Mouse (Mus musculus) MEL (cell line): ENCODE results near the gene Ilf3. TPM values are rescaled to one million over a fixed set of nuclear protein-coding genes. Genes with fewer than 3 reads are reported as not detected.
A peak's percentile ranks its signal among the peaks of the same experiment; 100 is the strongest.

Experiments used
- DNase-seq: peaks from one replicate; pipeline ENCODE4 v3.0.0; 2011; ENCODE audit warnings: low read depth, low spot score
- H3K27ac ChIP-seq: 2 replicates; pipeline ENCODE4 v1.5.1; 2012; ENCODE audit warnings: low read depth, mild to moderate bottlenecking, control low read depth, low read length, moderate library complexity; ENCODE audit not compliant: control insufficient read depth
- H3K27me3 ChIP-seq, 2 experiments: fragments of 150-350 bp in 1 of 2; sonication (generic) in 1 of 2; 2 replicates each; pipeline ENCODE4 v1.6.1; 2012; ENCODE audit warnings: low read length in 2 of 2, mild to moderate bottlenecking in 2 of 2, improper control_type of control experiment in 1 of 2, moderate library complexity in 1 of 2; ENCODE audit not compliant: insufficient read depth in 2 of 2, control insufficient read depth in 1 of 2
- H3K36me3 ChIP-seq, 2 experiments: 2 replicates each; pipeline ENCODE4 v1.6.1; 2012 to 2014; ENCODE audit warnings: low read length in 2 of 2, improper control_type of control experiment in 1 of 2, inconsistent platforms in 1 of 2, mild to moderate bottlenecking in 1 of 2; ENCODE audit not compliant: insufficient read depth in 2 of 2, control insufficient read depth in 1 of 2
- H3K4me1 ChIP-seq, 2 experiments: fragments of 150-350 bp in 1 of 2; sonication (generic) in 1 of 2; 2 replicates each; pipeline ENCODE4 v1.6.1; 2012; ENCODE audit warnings: low read length in 2 of 2, improper control_type of control experiment in 1 of 2, mild to moderate bottlenecking in 1 of 2; ENCODE audit not compliant: insufficient read depth in 2 of 2, control insufficient read depth in 1 of 2
- H3K4me3 ChIP-seq, 2 experiments: fragments of 150-350 bp in 1 of 2; sonication (generic) in 1 of 2; 2 replicates each; pipeline ENCODE4 v1.5.1; 2012; ENCODE audit warnings: low read depth in 2 of 2, low read length in 2 of 2, mild to moderate bottlenecking in 2 of 2, moderate library complexity in 2 of 2, control low read depth in 1 of 2, improper control_type of control experiment in 1 of 2; ENCODE audit not compliant: control insufficient read depth in 1 of 2, insufficient read depth in 1 of 2
- H3K79me2 ChIP-seq: 2 replicates; pipeline ENCODE4 v1.6.1; 2012; ENCODE audit warnings: mild to moderate bottlenecking, low read length, moderate library complexity; ENCODE audit not compliant: control insufficient read depth, poor library complexity, insufficient read depth
- H3K9ac ChIP-seq: 2 replicates; pipeline ENCODE4 v1.6.1; 2012; ENCODE audit warnings: low read depth, mild to moderate bottlenecking, control low read depth, low read length, moderate library complexity; ENCODE audit not compliant: control insufficient read depth, poor library complexity, severe bottlenecking
- H3K9me3 ChIP-seq: fragments of 150-350 bp; sonication (generic); replicated peaks from 2 replicates; pipeline ENCODE4 v1.6.1; 2012; ENCODE audit warnings: mild to moderate bottlenecking, low read length, improper control_type of control experiment, moderate library complexity; ENCODE audit not compliant: insufficient read depth
- BHLHE40 ChIP-seq: IDR thresholded peaks from 2 replicates; pipeline ENCODE4 v1.6.1; 2012; ENCODE audit warnings: low read depth, mild to moderate bottlenecking, inconsistent platforms, low read length, improper control_type of control experiment, borderline replicate concordance
- CHD2 ChIP-seq: IDR thresholded peaks from 2 replicates; pipeline ENCODE4 v1.6.1; 2011; ENCODE audit warnings: low read length, improper control_type of control experiment
- CTCF ChIP-seq, 3 experiments: IDR thresholded peaks in 2 of 3; conservative IDR thresholded peaks in 1 of 3; 2 replicates each; pipeline ENCODE4 v1.5.1; 2011 to 2012; ENCODE audit warnings: low read length in 3 of 3, low read depth in 2 of 3, mild to moderate bottlenecking in 2 of 3, improper control_type of control experiment in 1 of 3, inconsistent platforms in 1 of 3, mixed read lengths in 1 of 3, moderate library complexity in 1 of 3; ENCODE audit not compliant: control insufficient read depth in 1 of 3, insufficient read depth in 1 of 3, poor library complexity in 1 of 3, severe bottlenecking in 1 of 3
- ELF1 ChIP-seq: IDR thresholded peaks from 2 replicates; pipeline ENCODE4 v1.6.1; 2014; ENCODE audit warnings: low read depth, mild to moderate bottlenecking, inconsistent platforms, low read length, improper control_type of control experiment, moderate library complexity
- GABPA ChIP-seq: IDR thresholded peaks from 2 replicates; pipeline ENCODE4 v1.6.1; 2012; ENCODE audit warnings: low read depth, mild to moderate bottlenecking, inconsistent platforms, low read length, improper control_type of control experiment, moderate library complexity
- GATA1 ChIP-seq: IDR thresholded peaks from 2 replicates; pipeline ENCODE4 v1.6.1; 2011; ENCODE audit warnings: low read depth, low read length, improper control_type of control experiment
- HCFC1 ChIP-seq: IDR thresholded peaks from 2 replicates; pipeline ENCODE4 v1.6.1; 2012; ENCODE audit warnings: low read depth, mild to moderate bottlenecking, inconsistent platforms, low read length, improper control_type of control experiment, moderate library complexity
- MAFK ChIP-seq: IDR thresholded peaks from 2 replicates; pipeline ENCODE4 v1.6.1; 2011; ENCODE audit warnings: low read depth, mild to moderate bottlenecking, low read length, improper control_type of control experiment, borderline replicate concordance
- MAZ ChIP-seq: IDR thresholded peaks from 2 replicates; pipeline ENCODE4 v1.6.1; 2012; ENCODE audit warnings: low read depth, mild to moderate bottlenecking, inconsistent platforms, low read length, improper control_type of control experiment
- MXI1 ChIP-seq: IDR thresholded peaks from 2 replicates; pipeline ENCODE4 v1.6.1; 2011; ENCODE audit warnings: mild to moderate bottlenecking, low read depth, low read length, improper control_type of control experiment
- MYB ChIP-seq: IDR thresholded peaks from 2 replicates; pipeline ENCODE4 v1.6.1; 2011; ENCODE audit warnings: mild to moderate bottlenecking, low read depth, low read length, improper control_type of control experiment
- MYC ChIP-seq: IDR thresholded peaks from 2 replicates; pipeline ENCODE4 v1.6.1; 2011; ENCODE audit warnings: low read depth, mild to moderate bottlenecking, low read length, improper control_type of control experiment, moderate library complexity
- POLR2A ChIP-seq, 2 experiments: IDR thresholded peaks; 2 replicates each; pipeline ENCODE4 v1.6.1; 2011 to 2012; ENCODE audit warnings: low read length in 2 of 2, mild to moderate bottlenecking in 2 of 2, control low read depth in 1 of 2, improper control_type of control experiment in 1 of 2, low read depth in 1 of 2, moderate library complexity in 1 of 2; ENCODE audit not compliant: control insufficient read depth in 1 of 2, insufficient read depth in 1 of 2, poor library complexity in 1 of 2
- POLR2AphosphoS2 ChIP-seq: IDR thresholded peaks from 2 replicates; pipeline ENCODE4 v1.6.1; 2011; ENCODE audit warnings: low read length, improper control_type of control experiment
- RAD21 ChIP-seq: IDR thresholded peaks from 2 replicates; pipeline ENCODE4 v1.6.1; 2011; ENCODE audit warnings: mild to moderate bottlenecking, low read depth, low read length, improper control_type of control experiment
- RCOR1 ChIP-seq: IDR thresholded peaks from 2 replicates; pipeline ENCODE4 v1.6.1; 2012; ENCODE audit warnings: low read depth, mild to moderate bottlenecking, inconsistent platforms, low read length, improper control_type of control experiment
- SIN3A ChIP-seq: IDR thresholded peaks from 2 replicates; pipeline ENCODE4 v1.6.1; 2012; ENCODE audit warnings: low read length, improper control_type of control experiment, inconsistent platforms
- TAL1 ChIP-seq: IDR thresholded peaks from 2 replicates; pipeline ENCODE4 v1.6.1; 2012; ENCODE audit warnings: mild to moderate bottlenecking, inconsistent platforms, low read length, moderate library complexity, mixed read lengths
- TBP ChIP-seq: IDR thresholded peaks from 2 replicates; pipeline ENCODE4 v1.8.0; 2011; ENCODE audit warnings: low read depth, low read length, improper control_type of control experiment
- USF1 ChIP-seq: IDR thresholded peaks from 2 replicates; pipeline ENCODE4 v1.6.1; 2014; ENCODE audit warnings: low read depth, mild to moderate bottlenecking, inconsistent platforms, low read length, improper control_type of control experiment, moderate library complexity
- USF2 ChIP-seq, 2 experiments: IDR thresholded peaks; 2 replicates each; pipeline ENCODE4 v1.6.1; 2011 to 2012; ENCODE audit warnings: improper control_type of control experiment in 2 of 2, low read length in 2 of 2, borderline replicate concordance in 1 of 2, inconsistent platforms in 1 of 2, low read depth in 1 of 2, mild to moderate bottlenecking in 1 of 2; ENCODE audit not compliant: insufficient read depth in 1 of 2
- ZC3H11A ChIP-seq: IDR thresholded peaks from 2 replicates; pipeline ENCODE4 v1.6.1; 2012; ENCODE audit warnings: low read depth, mild to moderate bottlenecking, inconsistent platforms, low read length, improper control_type of control experiment
- polyA plus RNA-seq, 2 experiments: library from polyadenylated mRNA; stranded (reverse) in 1 of 2; unstranded in 1 of 2; fragments of >175 nt in 1 of 2; fragments of >200 nt in 1 of 2; gene quantifications; 2 replicates each; pipeline versions ENCODE4 v1.2.1 to v1.2.4; 2012; ENCODE audit warnings: low replicate concordance in 2 of 2, low read depth in 1 of 2; ENCODE audit not compliant: insufficient read length in 2 of 2, insufficient read depth in 1 of 2, missing spikeins in 1 of 2
- total RNA-seq: library from RNA; depleted of rRNA; stranded (reverse); fragments of 300-350 nt; gene quantifications from 2 replicates; pipeline ENCODE4 v1.2.3, GENCODE M21; 2012

Ilf3 gene
- total and polyA plus RNA-seq, 3 experiments, result 67.4 to 519 (median 210) TPM

DNA sequence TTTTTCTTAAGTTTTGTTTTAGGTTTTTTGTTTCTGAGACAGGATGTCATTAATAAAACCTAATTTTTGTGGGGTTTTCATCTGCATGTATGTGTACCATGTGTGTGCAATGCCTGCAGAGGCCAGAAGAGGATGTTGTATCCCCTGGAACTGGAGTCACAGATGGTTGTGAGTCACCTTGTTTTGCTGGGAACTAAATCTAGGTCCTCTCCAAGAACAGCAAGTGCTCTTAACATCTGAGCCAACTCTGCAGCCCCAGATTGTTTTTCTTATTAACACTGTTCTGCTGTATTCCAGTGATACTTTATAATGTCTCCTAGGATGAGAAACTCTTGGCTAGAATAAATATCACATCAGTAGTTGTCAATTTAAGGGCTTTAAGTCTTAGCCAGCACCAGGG, 13.2 kb downstream of the Ilf3 start:
- H3K79me2 ChIP-seq, result peaks cover 95% of the 10 kb centered on the region
- peaks cover 20 to 24% of the 10 kb centered on the region in 2 experiments for H3K4me1 ChIP-seq
- no peak overlapping the region for H3K9ac ChIP-seq
- H3K36me3 ChIP-seq, result peaks cover 52 to 75% of the 10 kb centered on the region in 2 experiments
- H3K27me3 ChIP-seq, result no peaks in the 10 kb centered on the region
- no peak for DNase-seq
- no peak overlapping the region for H3K4me3 ChIP-seq
- H3K9me3 ChIP-seq, result no peaks in the 10 kb centered on the region
- H3K27ac ChIP-seq, result no peak overlapping the region
- TF ChIP-seq POLR2A (IDR thresholded peaks at IDR 0.05; ENCODE audit: control insufficient read depth in 1 of 2, insufficient read depth in 1 of 2, low read depth in 1 of 2, low read length in 2 of 2, poor library complexity in 1 of 2) (0 out of 4 replicates have a peak, but pooled peaks of 1 of the 2 experiments have one; percentile 2), MXI1 (no peak), CTCF (IDR thresholded peaks at IDR 0.05 in 2 of 3, conservative IDR thresholded peaks at IDR 0.05 in 1 of 3; ENCODE audit: control insufficient read depth in 1 of 3, insufficient read depth in 1 of 3, low read depth in 2 of 3, low read length in 3 of 3, poor library complexity in 1 of 3, severe bottlenecking in 1 of 3) (peak in 2 of 3 experiments; percentile 20 to 32; a peak in 2 of 6 replicates), MYC (no peak), TBP (no peak)
- TF ChIP-seq, all 39 proteins: peak for 2

DNA sequence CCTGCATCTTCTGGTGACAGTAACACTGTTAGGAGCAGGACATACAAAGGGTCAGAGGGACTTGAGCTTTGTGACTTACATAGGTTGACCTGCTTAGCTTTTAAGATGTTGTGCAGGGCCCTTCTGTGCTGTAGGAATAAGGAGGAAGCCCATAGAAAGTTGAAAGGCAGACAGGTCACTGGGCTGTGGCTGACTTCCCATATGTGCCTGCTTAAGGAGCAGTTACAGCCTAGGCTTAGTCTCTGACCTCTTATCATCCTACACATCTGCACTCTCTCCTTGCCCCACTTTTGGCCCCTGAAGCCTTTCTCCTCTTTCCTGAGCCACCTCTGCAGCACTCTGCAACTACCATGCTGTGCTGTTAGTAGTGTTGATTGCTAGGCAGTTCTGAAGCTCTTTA, 16.3 kb downstream of the Ilf3 start:
- H3K27ac ChIP-seq, result no peak overlapping the region
- no peaks in the 10 kb centered on the region for H3K27me3 ChIP-seq
- peak; percentile 29 for TF ChIP-seq TAL1
- TF ChIP-seq SIN3A, result 0 out of 2 replicates have a peak, but pooled peaks have one; percentile 20
- TF ChIP-seq GATA1, result peak; percentile 64
- TF ChIP-seq MAZ, result no peak
- peaks cover 85% of the 10 kb centered on the region for H3K79me2 ChIP-seq
- no peaks in the 10 kb centered on the region for H3K9me3 ChIP-seq
- no peak overlapping the region for H3K4me3 ChIP-seq
- peaks cover 37 to 79% of the 10 kb centered on the region in 2 experiments for H3K36me3 ChIP-seq
- peak; percentile 62 for DNase-seq
- H3K4me1 ChIP-seq, result peaks cover 12 to 15% of the 10 kb centered on the region in 2 experiments
- H3K9ac ChIP-seq, result no peak overlapping the region

DNA sequence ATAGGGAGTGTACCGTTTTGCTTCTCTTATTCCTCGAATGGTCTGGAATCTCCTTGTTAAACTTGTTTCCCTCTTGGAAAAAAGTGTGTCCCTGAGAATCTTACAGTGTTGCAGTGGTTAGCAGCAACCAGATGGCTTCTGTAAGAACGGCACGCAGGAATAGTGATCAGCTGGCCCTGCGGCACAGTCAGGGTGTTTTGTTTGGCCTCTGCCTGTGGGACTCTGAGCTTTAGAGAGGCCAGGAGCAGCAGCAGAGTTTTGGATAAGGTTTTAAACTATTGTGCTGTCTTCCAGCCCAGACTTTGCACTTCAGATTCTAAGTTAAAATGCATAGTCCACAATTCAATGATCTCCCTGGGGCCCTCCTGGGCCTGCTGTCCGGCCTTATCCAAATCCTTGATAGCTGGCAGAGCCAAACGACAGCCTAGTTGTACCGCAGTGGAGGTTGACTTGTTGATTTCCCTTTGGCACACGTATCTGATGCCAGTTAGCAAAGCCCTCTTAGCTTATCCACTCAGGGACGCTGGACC, 25.0 kb downstream of the Ilf3 start:
- no peak for DNase-seq
- Histone ChIP-seq H3K4me3 (no peak overlapping the region), H3K79me2 (peaks cover 6% of the 10 kb centered on the region; the same call in 1 of the 2 replicates), H3K4me1 (no peaks in the 10 kb centered on the region), H3K27me3 (no peaks in the 10 kb centered on the region), H3K27ac (no peak overlapping the region), H3K9ac (no peak overlapping the region), H3K36me3 (peaks cover 0 to 93% of the 10 kb centered on the region in 2 experiments; a peak in 2 of 4 replicates), H3K9me3 (no peaks in the 10 kb centered on the region)
- TF ChIP-seq RCOR1, result no peak
- no peak for TF ChIP-seq USF2 (IDR thresholded peaks at IDR 0.05; ENCODE audit: borderline replicate concordance in 1 of 2, insufficient read depth in 1 of 2, low read depth in 1 of 2, low read length in 2 of 2)
- no peak for TF ChIP-seq TAL1
- TF ChIP-seq HCFC1, result no peak
- TF ChIP-seq MAFK, result no peak
- no peak for TF ChIP-seq USF1
- no peak for TF ChIP-seq MAZ
- TF ChIP-seq ZC3H11A, result no peak
- TF ChIP-seq CHD2, result no peak
- no peak for TF ChIP-seq MXI1
- no peak for TF ChIP-seq GABPA
- no peak for TF ChIP-seq POLR2AphosphoS2
- no peak for TF ChIP-seq MYB
- TF ChIP-seq ELF1, result no peak
- TF ChIP-seq BHLHE40, result no peak
- TF ChIP-seq RAD21, result no peak
